27 mouse cellular contexts compared by ENCODE assay signal in genomic region chr10:55624566-55625287, GRCm38 (mm10).
DNase-seq lines count a peak whose midpoint lies in the region; ATAC-seq and TF ChIP-seq lines count a peak whose summit lies in the region.
"Had no signal": no experiment of that assay in that cellular context is flagged by ENCODE, and none has a peak within 500 bp of the region (broad histone marks: within the 10 kb centered on the region; RNA-seq: fewer than 3 reads in every experiment).

No protein-coding gene starts in this region.

- TF ChIP-seq POLR2A in lung, adult 2 months (IDR thresholded peaks at IDR 0.05; ENCODE audit: borderline replicate concordance, extremely low read depth, low read depth, low read length) = no peak

- no peaks in the 10 kb centered on the region for H3K27me3 ChIP-seq in kidney, embryonic 14.5 days (ENCODE audit: control insufficient read depth, insufficient read depth, low read length)
- no peaks in the 10 kb centered on the region for H3K27me3 ChIP-seq in lung, embryonic 15.5 days
- H3K27me3 ChIP-seq in neural tube, embryonic 13.5 days = no peaks in the 10 kb centered on the region
- H3K27me3 ChIP-seq: CH12.LX; heart, embryonic 13.5 days; limb, embryonic 15.5 days had no signal

- no peaks in the 10 kb centered on the region for H3K36me3 ChIP-seq in kidney, embryonic 14.5 days (ENCODE audit: control insufficient read depth, insufficient read depth, low read length)
- no peaks in the 10 kb centered on the region for H3K36me3 ChIP-seq in lung, embryonic 15.5 days
- H3K36me3 ChIP-seq in neural tube, embryonic 13.5 days = no peaks in the 10 kb centered on the region
- H3K36me3 ChIP-seq: embryonic facial prominence, embryonic 10.5 days; G1E; heart, embryonic 13.5 days; limb, embryonic 15.5 days had no signal

- H3K9ac ChIP-seq in kidney, embryonic 14.5 days (ENCODE audit: low read depth, low read length) = no peak overlapping the region
- no peak overlapping the region for H3K9ac ChIP-seq in lung, embryonic 15.5 days
- no peak overlapping the region for H3K9ac ChIP-seq in neural tube, embryonic 13.5 days
- H3K9ac ChIP-seq: heart, embryonic 13.5 days; limb, embryonic 15.5 days; liver, embryonic 14.5 days had no signal

- H3K4me2 ChIP-seq in kidney, embryonic 14.5 days (replicated peaks; ENCODE audit: low read depth, low read length) = no peak overlapping the region
- H3K4me2 ChIP-seq in lung, embryonic 15.5 days = no peak overlapping the region
- no peak overlapping the region for H3K4me2 ChIP-seq in neural tube, embryonic 13.5 days
- H3K4me2 ChIP-seq: heart, embryonic 13.5 days; limb, embryonic 15.5 days had no signal

- DNase-seq in kidney, adult 8-10 months = no peak
- no peak for DNase-seq in lung, adult 2 months
- DNase-seq in hindlimb bud, embryonic 11.5 days (ENCODE audit: extremely low spot score, low read depth, low spot score) = peak; percentile 12
- no peak for DNase-seq in Muller cell, postnatal 12 days (ENCODE audit: inconsistent ontology term)
- DNase-seq: adrenal gland, adult 2 months; B cell, adult 2 months; cerebellum, adult 11 months; cerebellum, postnatal 10 days; gastrocnemius, postnatal 36 days; heart, adult 2 months; heart, postnatal 14 days; lung, postnatal 4 days; midbrain, embryonic 14.5 days; thymus, adult 18-20 months; thymus, postnatal 4 days had no signal

- no peak for TF ChIP-seq CTCF in lung, adult 2 months (IDR thresholded peaks at IDR 0.05; ENCODE audit: insufficient read depth, low read length)

- no peak overlapping the region for H3K4me3 ChIP-seq in kidney, embryonic 14.5 days (ENCODE audit: low read length)
- H3K4me3 ChIP-seq in lung, embryonic 15.5 days = no peak overlapping the region
- H3K4me3 ChIP-seq in lung, adult 2 months (replicated peaks; ENCODE audit: extremely low read depth, low read depth, low read length) = no peak overlapping the region
- H3K4me3 ChIP-seq in neural tube, embryonic 13.5 days = no peak overlapping the region
- H3K4me3 ChIP-seq: embryonic facial prominence, embryonic 10.5 days; heart, adult 2 months; heart, embryonic 13.5 days; limb, embryonic 15.5 days had no signal

- WGBS in kidney, embryonic 14.5 days = 53% methylated on average over 5 of the region's 5 CpGs
- WGBS in lung, embryonic 15.5 days = 49% methylated on average over 5 of the region's 5 CpGs
- WGBS in lung, adult 2 months = 67% methylated on average over 5 of the region's 5 CpGs
- 72% methylated on average over 5 of the region's 5 CpGs for WGBS in neural tube, embryonic 13.5 days

- H3K27ac ChIP-seq in kidney, embryonic 14.5 days (ENCODE audit: low read depth, low read length) = no peak overlapping the region
- no peak overlapping the region for H3K27ac ChIP-seq in lung, embryonic 15.5 days
- H3K27ac ChIP-seq in neural tube, embryonic 13.5 days (replicated peaks) = no peak overlapping the region
- H3K27ac ChIP-seq: embryonic facial prominence, embryonic 10.5 days; heart, adult 2 months; heart, embryonic 13.5 days; hindbrain, postnatal 0 days; limb, embryonic 15.5 days; liver, embryonic 14.5 days had no signal

- peak; percentile 77; the same call in 1 of the 2 replicates for ATAC-seq in kidney, embryonic 14.5 days (ENCODE audit: low FRiP score, low TSS enrichment)
- ATAC-seq in lung, embryonic 15.5 days (ENCODE audit: borderline replicate concordance, extremely low read depth, low FRiP score, low TSS enrichment) = peak; percentile 92
- peak; percentile 56 for ATAC-seq in neural tube, embryonic 13.5 days (ENCODE audit: low read depth)
- ATAC-seq in inflammation-experienced regulatory T-cells, adult 6 months = no peak
- ATAC-seq: forebrain, embryonic 16.5 days; hindbrain, postnatal 0 days had no signal

- H3K9me3 ChIP-seq in kidney, embryonic 14.5 days (ENCODE audit: control insufficient read depth, low read length) = 0 out of 2 replicates have a peak, but pooled peaks cover 4% of the 10 kb centered on the region
- peaks cover 2% of the 10 kb centered on the region; the same call in 1 of the 2 replicates for H3K9me3 ChIP-seq in lung, embryonic 15.5 days
- H3K9me3 ChIP-seq in neural tube, embryonic 13.5 days = 0 out of 2 replicates have a peak, but pooled peaks cover 5% of the 10 kb centered on the region
- H3K9me3 ChIP-seq: embryonic facial prominence, embryonic 10.5 days; G1E; heart, embryonic 13.5 days; limb, embryonic 15.5 days had no signal

- H3K4me1 ChIP-seq in kidney, embryonic 14.5 days (ENCODE audit: control insufficient read depth, insufficient read depth, low read length) = no peaks in the 10 kb centered on the region
- H3K4me1 ChIP-seq in lung, embryonic 15.5 days = no peaks in the 10 kb centered on the region
- H3K4me1 ChIP-seq in lung, adult 2 months (ENCODE audit: control insufficient read depth, insufficient read depth, low read length) = no peaks in the 10 kb centered on the region
- no peaks in the 10 kb centered on the region for H3K4me1 ChIP-seq in neural tube, embryonic 13.5 days (replicated peaks)
- H3K4me1 ChIP-seq: embryonic facial prominence, embryonic 10.5 days; heart, embryonic 13.5 days; limb, embryonic 15.5 days had no signal
